Mouse (Mus musculus) heart, embryonic 14.5 days (tissue): ENCODE results near the gene Gm48551. TPM values are rescaled to one million over a fixed set of nuclear protein-coding genes. Genes with fewer than 3 reads are reported as not detected.

ENCODE experiments used
- ATAC-seq: fragments of 200-750 bp; cut with Nextera tagmentation; 2 replicates; pipeline ENCODE4 v1.8.0; 2017; ENCODE audit warnings: low read depth, moderate TSS enrichment; ENCODE audit not compliant: insufficient number of reproducible peaks, insufficient read depth, low FRiP score
- H3K27ac ChIP-seq, 2 experiments: fragments of 200-500 bp in 1 of 2; fragments of 300-500 bp in 1 of 2; sonication (generic) in 1 of 2; replicated peaks in 1 of 2; 2 replicates each; pipeline ENCODE4 v1.5.1; 2012 to 2014; ENCODE audit warnings: low read depth in 2 of 2, low read length in 2 of 2, control low read depth in 1 of 2, mild to moderate bottlenecking in 1 of 2, mixed read lengths in 1 of 2; ENCODE audit not compliant: control insufficient read depth in 1 of 2, insufficient read depth in 1 of 2
- H3K27me3 ChIP-seq: fragments of 300-500 bp; sonication (generic); 2 replicates; pipeline ENCODE4 v1.6.1; 2014; ENCODE audit warnings: mild to moderate bottlenecking, low read length, control low read depth; ENCODE audit not compliant: control insufficient read depth, insufficient read depth
- H3K36me3 ChIP-seq: fragments of 300-500 bp; sonication (generic); 2 replicates; pipeline ENCODE4 v1.6.1; 2014; ENCODE audit warnings: mild to moderate bottlenecking, control low read depth, low read length, mixed read lengths; ENCODE audit not compliant: control insufficient read depth, insufficient read depth
- H3K4me1 ChIP-seq, 2 experiments: fragments of 200-500 bp in 1 of 2; fragments of 300-500 bp in 1 of 2; sonication (generic) in 1 of 2; 2 replicates each; pipeline ENCODE4 v1.6.1; 2012 to 2014; ENCODE audit warnings: low read length in 2 of 2, control low read depth in 1 of 2, mixed read lengths in 1 of 2; ENCODE audit not compliant: control insufficient read depth in 2 of 2, insufficient read depth in 2 of 2
- H3K4me2 ChIP-seq: fragments of 300-500 bp; sonication (generic); 2 replicates; pipeline ENCODE4 v1.6.1; 2014; ENCODE audit warnings: mild to moderate bottlenecking, low read length
- H3K4me3 ChIP-seq, 2 experiments: fragments of 200-500 bp in 1 of 2; fragments of 300-500 bp in 1 of 2; sonication (generic) in 1 of 2; 2 replicates each; pipeline ENCODE4 v1.5.1; 2012 to 2014; ENCODE audit warnings: low read length in 2 of 2, mild to moderate bottlenecking in 2 of 2, control low read depth in 1 of 2, low read depth in 1 of 2, moderate library complexity in 1 of 2; ENCODE audit not compliant: control insufficient read depth in 1 of 2, insufficient read depth in 1 of 2
- H3K9ac ChIP-seq: fragments of 300-500 bp; sonication (generic); 2 replicates; pipeline ENCODE4 v1.6.1; 2014; ENCODE audit warnings: mild to moderate bottlenecking, low read length
- H3K9me3 ChIP-seq: fragments of 300-500 bp; sonication (generic); 2 replicates; pipeline ENCODE4 v1.6.1; 2016; ENCODE audit warnings: low read length, control low read depth; ENCODE audit not compliant: control insufficient read depth
- WGBS: fragments of 180-500 bp; shearing (Covaris S2); extraction: QIAGEN DNeasy Blood & Tissue Kit; methylation state at CpG from one replicate; pipeline ENCODE4 v1.1.7; 2014; 5-methylcytosine and 5-hydroxymethylcytosine counted together
- polyA plus RNA-seq: library from polyadenylated mRNA; unstranded; fragments of >200 nt; fragmentation: Nextera tagmentation; extraction: Ambion mirVana; gene quantifications from 2 replicates; pipeline ENCODE4 v1.2.1, GENCODE M21; 2014

Gm48551 gene
- polyA plus RNA-seq, 1 experiment from 2014 or later, result 1.7 TPM

DNA sequence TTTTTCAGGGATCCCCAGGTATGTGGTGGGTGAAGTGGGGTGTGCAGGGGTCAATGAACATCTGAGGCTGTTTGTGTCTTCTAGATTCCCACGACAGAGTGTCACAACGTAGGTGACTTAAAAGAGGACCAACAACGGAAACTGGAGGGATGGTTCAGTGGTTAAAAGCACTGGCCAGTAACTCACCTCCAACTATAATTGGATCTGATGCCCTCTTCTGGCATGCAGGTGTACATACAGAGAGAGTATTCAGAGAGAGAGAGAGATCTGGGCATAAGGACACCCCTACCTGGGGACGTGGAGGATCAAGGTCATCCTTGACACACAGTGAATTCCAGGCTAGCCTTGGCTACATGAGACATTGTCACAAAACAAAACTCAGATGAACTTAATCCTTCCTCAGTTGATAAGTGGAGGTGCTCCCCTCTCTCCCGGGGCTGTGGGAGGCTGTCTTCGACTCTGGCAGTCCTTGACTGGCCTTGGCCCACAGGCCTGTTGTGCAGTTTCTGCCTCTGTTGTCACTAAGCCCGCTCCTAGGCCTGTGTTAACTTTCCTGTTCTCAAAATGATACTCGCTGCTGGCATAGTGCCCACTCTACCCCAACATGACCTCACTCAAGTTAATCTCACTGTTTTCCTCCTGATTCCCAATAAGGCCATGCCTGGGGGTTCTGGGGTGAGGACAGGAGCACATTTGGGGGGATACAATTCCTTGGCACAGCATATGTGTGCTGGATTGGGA, 39.7 kb upstream of the Gm48551 start:
- H3K4me1 ChIP-seq, result peaks cover 17 to 26% of the 10 kb centered on the region in 2 experiments

DNA sequence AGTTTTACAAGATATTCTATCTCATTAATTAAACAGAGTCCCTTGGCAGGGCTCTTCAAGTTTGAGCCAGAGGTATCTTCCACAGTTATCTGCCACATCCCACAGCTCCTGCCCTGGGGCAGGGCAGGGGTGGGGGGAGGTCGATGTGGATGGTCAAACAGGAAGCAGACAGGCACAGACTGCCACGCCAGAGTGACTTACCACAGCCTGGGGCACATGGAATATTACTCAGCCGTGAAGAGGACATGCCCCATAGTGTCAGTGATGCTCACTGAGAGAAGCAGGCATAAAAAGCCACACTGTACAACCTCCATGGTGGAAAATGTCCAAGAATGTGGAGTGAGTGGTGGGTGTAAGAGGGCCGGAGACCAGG, 39.1 kb upstream of the Gm48551 start:
- Histone ChIP-seq H3K9me3 (no peaks in the 10 kb centered on the region), H3K4me1 (peaks cover 17 to 26% of the 10 kb centered on the region in 2 experiments), H3K4me2 (no peak overlapping the region), H3K4me3 (no peak overlapping the region), H3K27ac (no peak overlapping the region), H3K27me3 (peaks cover 19% of the 10 kb centered on the region), H3K9ac (no peak overlapping the region), H3K36me3 (peaks cover 34% of the 10 kb centered on the region)
- no peak for ATAC-seq
- WGBS, result 80% methylated on average over 4 of the region's 4 CpGs

More for the DNA sequence above, 39.7 kb upstream of the Gm48551 start:
- no peak overlapping the region for H3K4me3 ChIP-seq
- peaks cover 19% of the 10 kb centered on the region for H3K27me3 ChIP-seq
- WGBS, result 35% methylated on average over 8 of the region's 8 CpGs
- H3K4me2 ChIP-seq, result no peak overlapping the region
- H3K9me3 ChIP-seq, result no peaks in the 10 kb centered on the region
- H3K9ac ChIP-seq, result no peak overlapping the region
- peaks cover 34% of the 10 kb centered on the region for H3K36me3 ChIP-seq
- H3K27ac ChIP-seq, result no peak overlapping the region; a peak in 1 of 4 replicates
- ATAC-seq, result no peak

DNA sequence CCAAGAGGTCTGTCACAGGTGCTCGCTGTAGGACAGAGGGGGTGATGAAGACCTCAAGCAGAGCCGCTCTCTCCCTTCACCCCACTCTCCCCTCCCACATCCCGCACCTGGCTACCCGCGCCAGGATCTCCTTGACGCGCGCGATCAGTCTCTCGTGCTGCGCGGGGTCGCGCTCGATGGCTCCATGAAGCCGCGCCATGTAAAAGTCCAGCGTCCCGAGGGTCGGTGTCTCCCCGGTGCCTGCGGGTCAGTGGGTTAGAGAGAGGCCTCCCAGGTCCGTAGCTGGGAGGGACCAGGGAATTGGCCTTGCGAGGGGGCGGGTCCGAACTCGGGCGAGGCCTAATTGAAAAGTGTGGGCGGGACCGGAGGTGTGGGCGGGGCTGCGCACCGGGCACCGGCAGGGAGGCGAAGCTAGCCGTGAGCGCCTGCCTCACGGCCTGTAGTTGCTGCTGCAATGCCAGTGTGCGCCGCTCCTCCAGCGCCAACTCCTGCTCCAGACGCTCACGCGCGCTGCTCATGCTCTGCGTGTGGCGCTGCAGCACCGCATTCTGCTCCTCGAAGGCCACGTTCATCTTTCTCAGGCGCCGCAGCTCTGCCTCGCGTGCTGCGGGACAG, 37.7 kb upstream of the Gm48551 start:
- peak overlapping the region; percentile 49 for H3K4me2 ChIP-seq
- no peak for ATAC-seq

DNA sequence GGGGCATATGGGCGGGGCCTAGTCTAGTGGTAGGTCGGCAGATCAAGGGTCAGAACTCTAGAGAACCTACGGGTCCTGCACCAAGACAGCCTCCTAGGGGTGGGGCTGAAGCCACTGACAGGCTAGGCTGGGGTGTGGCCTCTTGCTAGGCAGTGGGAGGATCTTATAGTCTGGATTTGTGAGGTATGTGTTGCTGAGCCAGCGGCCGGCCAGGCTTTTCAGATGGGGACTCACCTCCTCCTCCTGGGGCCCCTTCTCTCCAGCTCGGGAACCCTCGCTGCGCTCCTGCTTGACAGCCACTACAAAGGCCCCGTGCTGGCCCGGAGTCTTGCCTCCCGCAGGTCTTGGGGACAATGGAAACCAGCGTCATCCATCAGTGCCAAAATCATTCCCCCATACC, 35.1 kb upstream of the Gm48551 start:
- Histone ChIP-seq H3K27me3 (no peaks in the 10 kb centered on the region), H3K9ac (peak overlapping the region; percentile 96), H3K27ac (peak overlapping the region in 1 of 2 experiments; percentile 84; a peak in 2 of 4 replicates), H3K4me3 (peak overlapping the region; percentile 66 to 85), H3K4me2 (peak overlapping the region; percentile 98), H3K4me1 (peaks cover 17 to 28% of the 10 kb centered on the region in 2 experiments), H3K9me3 (no peaks in the 10 kb centered on the region), H3K36me3 (peaks cover 34% of the 10 kb centered on the region)
- ATAC-seq, result no peak
- WGBS, result 6% methylated on average over 11 of the region's 12 CpGs

More for the DNA sequence above, 37.7 kb upstream of the Gm48551 start:
- H3K27me3 ChIP-seq, result peaks cover 19% of the 10 kb centered on the region
- peak overlapping the region; percentile 7; the same call in 1 of the 2 replicates for H3K9ac ChIP-seq
- no peaks in the 10 kb centered on the region for H3K9me3 ChIP-seq
- H3K4me1 ChIP-seq, result peaks cover 17 to 28% of the 10 kb centered on the region in 2 experiments
- 17% methylated on average over 55 of the region's 55 CpGs for WGBS
- H3K4me3 ChIP-seq, result peak overlapping the region; percentile 4 to 10; a peak in 2 of 4 replicates
- peaks cover 34% of the 10 kb centered on the region for H3K36me3 ChIP-seq
- no peak overlapping the region for H3K27ac ChIP-seq

DNA sequence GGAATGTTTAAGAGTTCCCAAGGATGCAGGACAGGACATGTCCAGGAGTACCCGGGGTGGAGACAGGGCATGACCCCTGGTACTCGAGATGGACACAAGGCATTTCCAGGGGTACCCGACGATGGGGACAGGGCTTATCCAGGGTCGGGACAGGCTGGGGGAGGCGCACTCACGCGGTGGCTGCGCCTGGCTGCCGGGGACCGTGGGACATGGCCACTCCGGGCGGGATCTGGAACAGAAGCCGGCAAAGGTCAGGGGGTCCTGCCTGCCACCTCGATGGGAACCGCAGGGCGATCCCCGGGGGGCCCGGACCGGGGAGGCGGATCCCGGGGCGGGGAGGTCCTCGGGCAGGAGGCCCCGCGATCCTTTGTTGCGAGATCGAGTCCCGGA, 34.3 kb upstream of the Gm48551 start:
- Histone ChIP-seq H3K9me3 (no peaks in the 10 kb centered on the region), H3K9ac (peak overlapping the region; percentile 96), H3K4me3 (peak overlapping the region; percentile 66 to 85), H3K36me3 (peaks cover 34% of the 10 kb centered on the region), H3K4me2 (peak overlapping the region; percentile 98), H3K4me1 (peaks cover 17 to 28% of the 10 kb centered on the region in 2 experiments), H3K27ac (peak overlapping the region; percentile 19 to 84), H3K27me3 (no peaks in the 10 kb centered on the region)
- WGBS, result under 1% methylated on average over 26 of the region's 29 CpGs
- ATAC-seq, result 0 out of 2 replicates have a peak, but pooled peaks have one; percentile 6

DNA sequence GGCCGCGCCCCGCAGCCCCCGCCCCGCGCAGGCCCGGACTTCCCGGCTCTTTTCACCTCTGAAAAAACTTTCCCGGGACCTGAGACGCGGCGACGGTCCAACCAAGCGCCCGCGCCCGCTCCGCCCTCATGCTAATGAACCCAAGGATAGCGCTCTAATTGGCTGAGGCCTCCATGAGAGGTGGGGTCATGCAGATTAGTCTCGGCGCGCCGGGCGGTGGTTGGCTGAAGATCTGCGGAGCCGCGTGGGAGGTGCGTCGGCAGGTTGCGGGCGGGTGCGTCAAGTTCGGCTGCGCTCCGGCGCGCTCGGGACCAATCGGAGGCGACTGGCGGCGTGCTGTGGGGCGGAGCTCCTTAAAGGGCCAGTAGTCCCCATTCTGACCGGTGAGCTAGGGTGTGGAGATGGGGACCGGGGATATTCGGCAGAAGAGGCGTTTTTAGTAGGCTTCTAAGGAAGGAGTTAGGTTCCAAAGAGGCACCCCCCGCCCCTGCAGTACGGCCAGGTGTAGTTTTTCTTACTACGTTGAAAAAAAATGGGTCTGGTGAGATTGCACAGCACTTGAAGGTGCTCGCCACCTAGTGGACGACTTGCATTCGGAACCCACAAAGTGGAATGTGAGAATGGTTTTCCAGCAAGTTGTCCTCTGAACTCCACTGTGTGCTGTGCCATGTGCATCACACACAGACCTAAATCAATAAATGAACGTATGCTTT, 33.8 kb upstream of the Gm48551 start, which contains the start of gene Hmg20b:
Hmg20b (minus strand) TSS at position 130 of the 713 bp plus-strand sequence.
- Histone ChIP-seq H3K27ac (peak within 1 kb of the TSS; percentile 52 to 84), H3K9ac (peak within 1 kb of the TSS; percentile 96), H3K4me2 (peak within 1 kb of the TSS; percentile 98), H3K4me3 (peak within 1 kb of the TSS; percentile 67 to 85), H3K9me3 (no peaks in the 10 kb centered on the region), H3K27me3 (no peaks in the 10 kb centered on the region), H3K4me1 (peaks cover 17 to 28% of the 10 kb centered on the region in 2 experiments), H3K36me3 (peaks cover 31% of the 10 kb centered on the region)
- WGBS, result under 1% methylated on average over 54 of the region's 54 CpGs
- ATAC-seq, result peak; percentile 93

DNA sequence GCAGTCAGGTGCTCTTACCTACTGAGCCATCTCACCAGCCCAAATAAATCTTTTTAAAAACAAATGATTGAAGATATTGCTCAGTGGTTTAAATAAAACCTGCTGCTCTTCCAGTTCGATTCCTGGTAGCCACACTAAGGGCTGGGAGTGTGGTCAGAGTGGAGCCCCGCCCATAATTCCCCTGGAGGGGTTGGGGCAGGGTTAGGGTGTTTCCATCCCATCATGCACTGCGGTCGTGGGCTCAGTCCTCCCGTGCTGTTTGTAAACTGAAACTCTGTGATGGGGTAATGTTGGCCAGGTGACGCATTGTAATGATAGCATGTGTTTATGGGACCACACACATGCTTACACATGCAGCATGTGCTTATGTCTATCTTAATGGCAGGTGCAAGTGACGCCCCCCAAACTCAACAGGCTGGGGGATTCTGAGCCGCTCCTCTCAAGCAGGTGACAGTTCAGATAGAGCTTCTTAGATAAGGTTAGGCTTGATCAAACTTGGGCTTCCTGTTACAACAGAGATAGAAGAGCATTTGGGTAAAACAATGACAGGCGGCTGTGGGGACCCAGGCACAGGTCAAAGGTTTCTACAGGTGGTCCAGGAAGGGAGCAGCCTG, 32.5 kb upstream of the Gm48551 start:
- no peaks in the 10 kb centered on the region for H3K9me3 ChIP-seq
- H3K4me2 ChIP-seq, result no peak overlapping the region
- peaks cover 19% of the 10 kb centered on the region for H3K36me3 ChIP-seq
- H3K9ac ChIP-seq, result no peak overlapping the region
- no peak for ATAC-seq
- no peaks in the 10 kb centered on the region for H3K27me3 ChIP-seq
- H3K4me1 ChIP-seq, result peaks cover 14 to 31% of the 10 kb centered on the region in 2 experiments
- 22% methylated on average over 9 of the region's 9 CpGs for WGBS
- H3K4me3 ChIP-seq, result no peak overlapping the region
- H3K27ac ChIP-seq, result no peak overlapping the region
